Mouse (Mus musculus) spleen, adult 2 months (tissue): ENCODE data around the gene Tm4sf19. TPM values are rescaled to one million over a fixed set of nuclear protein-coding genes. Genes with fewer than 3 reads are reported as not detected.

Experiments
- DNase-seq, 2 experiments: peaks; one replicate each; pipeline versions ENCODE4 v3.0.0 to v3.0.0-alpha.2; 2012 to 2021; ENCODE audit warnings: low spot score in 2 of 2, low read depth in 1 of 2
- H3K27ac ChIP-seq: fragments of 200-500 bp; 2 replicates; pipeline ENCODE4 v1.5.1; 2012; ENCODE audit warnings: low read length, inconsistent platforms; ENCODE audit not compliant: insufficient read depth
- H3K27me3 ChIP-seq: fragments of 200-500 bp; 2 replicates; pipeline ENCODE4 v1.6.1; 2012; ENCODE audit warnings: mild to moderate bottlenecking, moderate library complexity, low read length, inconsistent platforms; ENCODE audit not compliant: control insufficient read depth, insufficient read depth
- H3K36me3 ChIP-seq: fragments of 200-500 bp; 2 replicates; pipeline ENCODE4 v1.6.1; 2012; ENCODE audit warnings: mild to moderate bottlenecking, low read length, inconsistent platforms; ENCODE audit not compliant: control insufficient read depth, insufficient read depth
- H3K4me1 ChIP-seq: fragments of 200-500 bp; 2 replicates; pipeline ENCODE4 v1.6.1; 2011; ENCODE audit warnings: inconsistent platforms; ENCODE audit not compliant: control insufficient read depth, insufficient read depth, insufficient read length
- H3K4me3 ChIP-seq: fragments of 200-500 bp; 2 replicates; pipeline ENCODE4 v1.5.1; 2011; ENCODE audit warnings: mild to moderate bottlenecking, inconsistent platforms; ENCODE audit not compliant: insufficient read depth, insufficient read length; ENCODE audit errors: extremely low read depth
- CTCF ChIP-seq: fragments of 200-500 bp; IDR thresholded peaks from 2 replicates; pipeline ENCODE4 v1.5.1; 2011; ENCODE audit warnings: mild to moderate bottlenecking, inconsistent platforms; ENCODE audit not compliant: insufficient read depth, insufficient read length, insufficient replicate concordance; ENCODE audit errors: extremely low read depth
- POLR2A ChIP-seq: fragments of 200-500 bp; IDR thresholded peaks from 2 replicates; pipeline ENCODE4 v1.6.1; 2011; ENCODE audit warnings: low read depth, low read length, inconsistent platforms
- WGBS: fragments of 180-500 bp; shearing (Covaris S2); methylation state at CpG from one replicate; pipeline ENCODE4 v1.1.7; 2018; 5-methylcytosine and 5-hydroxymethylcytosine counted together
- polyA plus RNA-seq: library from polyadenylated mRNA; depleted of rRNA; stranded (reverse); fragments of >200 nt; gene quantifications from 2 replicates; pipeline ENCODE4 v1.2.3, GENCODE M21; 2012

Tm4sf19 gene
- polyA plus RNA-seq, 1 experiment, result 0.70 TPM

- WGBS, result 81% methylated on average over 3 of the region's 3 CpGs
- no peaks in the 10 kb centered on the region for H3K4me1 ChIP-seq
- DNase-seq, result no peak
- H3K36me3 ChIP-seq, result peaks cover 16% of the 10 kb centered on the region
- H3K27me3 ChIP-seq, result no peaks in the 10 kb centered on the region
- H3K27ac ChIP-seq, result no peak overlapping the region
- H3K4me3 ChIP-seq, result no peak overlapping the region
- TF ChIP-seq CTCF (no peak), POLR2A (no peak)
These were observed 13.5 kb upstream of the Tm4sf19 start for GRCm38 (mm10) chr16:32386826-32387225.

GRCm38 (mm10) chr16:32389049-32389448 is 11.3 kb upstream of the Tm4sf19 start:
- Histone ChIP-seq H3K4me1 (no peaks in the 10 kb centered on the region), H3K4me3 (no peak overlapping the region), H3K27ac (no peak overlapping the region), H3K27me3 (no peaks in the 10 kb centered on the region), H3K36me3 (peaks cover 16% of the 10 kb centered on the region)
- no peak for TF ChIP-seq POLR2A
- no peak for TF ChIP-seq CTCF
- no peak for DNase-seq

GRCm38 (mm10) chr16:32389841-32390240 is 10.5 kb upstream of the Tm4sf19 start:
- Histone ChIP-seq H3K4me3 (no peak overlapping the region), H3K27me3 (no peaks in the 10 kb centered on the region), H3K4me1 (no peaks in the 10 kb centered on the region), H3K27ac (no peak overlapping the region), H3K36me3 (peaks cover 14% of the 10 kb centered on the region)
- 85% methylated on average over 3 of the region's 3 CpGs for WGBS
- DNase-seq, result no peak
- no peak for TF ChIP-seq CTCF
- no peak for TF ChIP-seq POLR2A

- WGBS, result 81% methylated on average over 3 of the region's 3 CpGs
- DNase-seq, result no peak
These were observed 9.4 kb upstream of the Tm4sf19 start for GRCm38 (mm10) chr16:32390882-32391281.

GRCm38 (mm10) chr16:32395679-32396540 is 4.4 kb upstream of the Tm4sf19 start:
- no peaks in the 10 kb centered on the region for H3K4me1 ChIP-seq
- no peaks in the 10 kb centered on the region for H3K27me3 ChIP-seq
- 49% methylated on average over 6 of the region's 6 CpGs for WGBS
- no peak for DNase-seq
- no peak overlapping the region for H3K27ac ChIP-seq
- H3K4me3 ChIP-seq, result no peak overlapping the region
- peaks cover 4% of the 10 kb centered on the region for H3K36me3 ChIP-seq
- TF ChIP-seq CTCF, result no peak
- TF ChIP-seq POLR2A, result no peak

More at GRCm38 (mm10) chr16:32390882-32391281, 9.4 kb upstream of the Tm4sf19 start:
- no peak overlapping the region for H3K27ac ChIP-seq
- no peaks in the 10 kb centered on the region for H3K27me3 ChIP-seq
- peaks cover 9% of the 10 kb centered on the region for H3K36me3 ChIP-seq
- no peak overlapping the region for H3K4me3 ChIP-seq
- no peaks in the 10 kb centered on the region for H3K4me1 ChIP-seq
- TF ChIP-seq CTCF (no peak), POLR2A (no peak)

GRCm38 (mm10) chr16:32396541-32396835 is 3.8 kb upstream of the Tm4sf19 start:
- Histone ChIP-seq H3K36me3 (peaks cover 4% of the 10 kb centered on the region), H3K27me3 (no peaks in the 10 kb centered on the region), H3K4me3 (no peak overlapping the region), H3K27ac (no peak overlapping the region), H3K4me1 (no peaks in the 10 kb centered on the region)
- DNase-seq, result no peak
- 81% methylated on average over 3 of the region's 3 CpGs for WGBS
- TF ChIP-seq CTCF (no peak), POLR2A (no peak)

- no peak for TF ChIP-seq CTCF
- no peak for DNase-seq
- no peaks in the 10 kb centered on the region for H3K36me3 ChIP-seq
- 86% methylated on average over 3 of the region's 3 CpGs for WGBS
- H3K27me3 ChIP-seq, result no peaks in the 10 kb centered on the region
- H3K4me3 ChIP-seq, result no peak overlapping the region
- H3K4me1 ChIP-seq, result peaks cover 8% of the 10 kb centered on the region; the same call in 1 of the 2 replicates
- no peak overlapping the region for H3K27ac ChIP-seq
These were observed 2.1 kb upstream of the Tm4sf19 start for GRCm38 (mm10) chr16:32398206-32398605.
